ENCODE assay signal across 10 mouse cellular contexts in the genomic region with DNA sequence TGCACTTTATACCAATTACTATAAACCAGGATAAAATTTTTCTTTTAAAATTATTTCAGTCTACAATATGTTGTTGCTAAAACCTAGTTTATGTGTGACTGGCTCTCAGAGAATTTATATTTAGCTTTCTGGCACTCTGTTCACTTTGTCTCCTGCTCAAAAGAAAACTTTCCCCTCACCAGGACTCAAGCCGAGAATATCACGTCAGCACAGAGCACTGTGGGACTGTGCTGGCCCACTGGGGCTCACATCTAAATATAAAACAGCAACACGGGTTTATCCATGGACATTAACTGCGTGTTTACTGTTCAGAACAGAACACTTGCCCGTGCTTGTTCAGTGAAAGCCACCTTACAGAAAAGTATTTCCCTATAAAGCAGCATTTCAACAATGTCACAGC. TPM values are rescaled to one million over a fixed set of nuclear protein-coding genes. Genes with fewer than 3 reads are reported as not detected.
DNase-seq lines count a peak whose midpoint lies in the region; ATAC-seq and TF ChIP-seq lines count a peak whose summit lies in the region.
"Had no signal": no experiment of that assay in that cellular context is flagged by ENCODE, and none has a peak within 500 bp of the region (broad histone marks: within the 10 kb centered on the region; RNA-seq: fewer than 3 reads in every experiment).

No protein-coding gene starts in this region.

- H3K27ac ChIP-seq in stomach, postnatal 0 days (replicated peaks), result peak overlapping the region; percentile 36; the same call in 1 of the 2 replicates
- H3K27ac ChIP-seq in intestine, embryonic 16.5 days (ENCODE audit: low read length), result no peak overlapping the region

- no peak for TF ChIP-seq CTCF in stomach, postnatal 0 days (IDR thresholded peaks at IDR 0.05; ENCODE audit: low read depth)

- H3K4me3 ChIP-seq in stomach, postnatal 0 days (ENCODE audit: low read depth, low read length), result no peak overlapping the region
- H3K4me3 ChIP-seq in intestine, embryonic 16.5 days (ENCODE audit: low read length), result no peak overlapping the region

- no peak for TF ChIP-seq EP300 in stomach, postnatal 0 days (optimal IDR thresholded peaks at IDR 0.05)

- H3K9me3 ChIP-seq in stomach, postnatal 0 days (ENCODE audit: control insufficient read depth, low read length), result no peaks in the 10 kb centered on the region
- H3K9me3 ChIP-seq in intestine, embryonic 16.5 days (ENCODE audit: control insufficient read depth, low read length), result no peaks in the 10 kb centered on the region

- WGBS in stomach, postnatal 0 days, result 24% methylated on average over 5 of the region's 5 CpGs
- 48% methylated on average over 5 of the region's 5 CpGs for WGBS in intestine, embryonic 16.5 days

- H3K4me2 ChIP-seq in stomach, postnatal 0 days (replicated peaks; ENCODE audit: low read depth), result no peak overlapping the region
- H3K4me2 ChIP-seq in intestine, embryonic 16.5 days (ENCODE audit: low read depth, low read length), result no peak overlapping the region

- no peaks in the 10 kb centered on the region for H3K36me3 ChIP-seq in stomach, postnatal 0 days (ENCODE audit: control insufficient read depth, insufficient read depth, low read length)
- H3K36me3 ChIP-seq in intestine, embryonic 16.5 days (ENCODE audit: control insufficient read depth, insufficient read depth, low read length), result no peaks in the 10 kb centered on the region

- DNase-seq in gastrocnemius, adult 18-20 months (ENCODE audit: low spot score), result peak; percentile 50
- DNase-seq in gastrocnemius, postnatal 14 days, result no peak
- DNase-seq in right cerebral cortex, adult 18-20 months, result peak; percentile 68
- DNase-seq in right cerebral cortex, postnatal 14 days, result no peak
- DNase-seq in heart, postnatal 25 days (ENCODE audit: low spot score), result peak; percentile 19
- no peak for DNase-seq in stomach, postnatal 0 days (ENCODE audit: low spot score)
- DNase-seq in testis, postnatal 10 days (ENCODE audit: low spot score), result no peak
- DNase-seq: kidney, postnatal 10 days; midbrain, embryonic 14.5 days had no signal

- peak; percentile 21; the same call in 1 of the 2 replicates for ATAC-seq in stomach, postnatal 0 days (ENCODE audit: low FRiP score, low TSS enrichment)
- no peak for ATAC-seq in intestine, embryonic 16.5 days

- H3K4me1 ChIP-seq in stomach, postnatal 0 days (replicated peaks; ENCODE audit: control insufficient read depth, insufficient read depth), result no peaks in the 10 kb centered on the region
- H3K4me1 ChIP-seq in intestine, embryonic 16.5 days (ENCODE audit: control insufficient read depth, insufficient read depth, low read length), result 0 out of 2 replicates have a peak, but pooled peaks cover 2% of the 10 kb centered on the region

- intact Hi-C loops in gastrocnemius, postnatal 14 days (cut with DNase I; ENCODE audit: low total_unique reads), result no loop called here
- intact Hi-C loops in heart, postnatal 25 days (cut with DNase I), result no loop called here

- H3K9ac ChIP-seq in stomach, postnatal 0 days (ENCODE audit: low read length), result no peak overlapping the region
- no peak overlapping the region for H3K9ac ChIP-seq in intestine, embryonic 16.5 days (ENCODE audit: low read depth, low read length)

- no peaks in the 10 kb centered on the region for H3K27me3 ChIP-seq in stomach, postnatal 0 days (ENCODE audit: control insufficient read depth, insufficient read depth, low read length)
- H3K27me3 ChIP-seq in intestine, embryonic 16.5 days (replicated peaks; ENCODE audit: control insufficient read depth, insufficient read depth, low read length), result no peaks in the 10 kb centered on the region

RNA-seq across cellular contexts. Expression of gene Jam3, which starts 44.5 kb away (rescaled TPM):
- 1 to 10 TPM; 5.0 to 9.2 TPM for total RNA-seq in gastrocnemius, adult 18-20 months (2021)
- total RNA-seq in gastrocnemius, postnatal 14 days (2021), result 10 to 100 TPM; 19.2 to 21.2 TPM
- total RNA-seq in heart, postnatal 25 days (2021), result 10 to 100 TPM; 13.0 to 16.6 TPM
- 28.8 and 30.8 TPM in 2 replicates for polyA plus RNA-seq in stomach, postnatal 0 days (2015; fragmentation: Nextera tagmentation; extraction: Ambion mirVana)
- polyA plus RNA-seq in intestine, embryonic 16.5 days (2015; fragmentation: Nextera tagmentation; extraction: Ambion mirVana), result 36.5 and 41.4 TPM in 2 replicates

Comparison
In these comparisons a context has a peak if more than half of its experiments do, and no peak if none do; other contexts are left out.
1. DNase-seq: peak in gastrocnemius, adult 18-20 months (single experiment), right cerebral cortex, adult 18-20 months (single experiment) and heart, postnatal 25 days (single experiment); none in gastrocnemius, postnatal 14 days (single experiment), right cerebral cortex, postnatal 14 days (single experiment), stomach, postnatal 0 days (single experiment) and testis, postnatal 10 days (single experiment).